Mouse (Mus musculus): ENCODE results near the gene Esam.

DNA sequence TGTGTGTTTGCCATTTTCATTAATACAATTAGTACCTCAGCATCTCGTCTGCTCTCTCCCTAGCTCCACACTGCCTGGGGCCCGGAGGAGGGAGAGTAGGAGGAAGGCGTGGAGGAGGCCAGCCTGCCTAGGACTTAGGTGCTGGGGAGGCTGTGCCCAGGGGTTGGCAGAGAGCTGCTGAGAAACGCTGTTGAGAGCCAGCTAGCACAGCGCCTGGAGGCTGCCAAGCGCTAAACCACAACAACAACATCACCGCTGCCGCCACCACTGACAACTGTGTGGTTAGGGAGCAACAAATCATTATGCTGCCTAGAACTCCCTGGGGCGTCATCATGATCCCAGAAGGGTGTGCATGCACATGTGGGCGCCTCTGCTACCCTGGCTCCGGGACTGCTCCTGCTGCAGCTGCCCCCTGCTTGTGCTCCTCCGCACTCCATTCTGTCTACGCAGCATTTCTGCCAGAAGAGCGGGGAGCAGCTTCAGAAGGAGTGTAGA, 48.6 kb downstream of the Esam start:
- TF ChIP-seq POLR2A (IDR thresholded peaks at IDR 0.05; ENCODE audit: insufficient read depth, low read depth, low read length) (no peak), CTCF (IDR thresholded peaks at IDR 0.05) (no peak), EP300 (IDR thresholded peaks at IDR 0.05; ENCODE audit: insufficient read depth, low read depth, low read length) (no peak)
